Mouse (Mus musculus): ENCODE results near the gene Abo. TPM values are rescaled to one million over a fixed set of nuclear protein-coding genes. Genes with fewer than 3 reads are reported as not detected.
"Not testable (repeated sequence)": the region's sequence is repeated elsewhere in the genome, so short reads cannot be mapped to it uniquely, and the experiment has no call there.

Abo gene
- polyA plus RNA-seq, 1 experiment from 2014 or later = not detected

GRCm38 (mm10) chr2:26885541-26885940, 20.8 kb upstream of the Abo start:
- not testable (repeated sequence) for H3K4me2 ChIP-seq (ENCODE audit: low read length); H3K27me3 ChIP-seq (replicated peaks; ENCODE audit: control insufficient read depth, insufficient read depth, low read length); H3K9ac ChIP-seq (replicated peaks; ENCODE audit: low read depth, low read length); H3K4me3 ChIP-seq (replicated peaks; ENCODE audit: low read length); H3K27ac ChIP-seq (ENCODE audit: low read length); H3K36me3 ChIP-seq (ENCODE audit: control insufficient read depth, insufficient read depth); H3K9me3 ChIP-seq (ENCODE audit: control insufficient read depth, low read length); H3K4me1 ChIP-seq (replicated peaks; ENCODE audit: control insufficient read depth, insufficient read depth, low read length); ATAC-seq
- WGBS = 67% methylated on average over 2 of the region's 2 CpGs

- Histone ChIP-seq H3K4me2 (ENCODE audit: low read length) (no peak overlapping the region), H3K4me1 (replicated peaks; ENCODE audit: control insufficient read depth, insufficient read depth, low read length) (no peaks in the 10 kb centered on the region), H3K9ac (replicated peaks; ENCODE audit: low read depth, low read length) (no peak overlapping the region), H3K36me3 (ENCODE audit: control insufficient read depth, insufficient read depth) (no peaks in the 10 kb centered on the region), H3K9me3 (ENCODE audit: control insufficient read depth, low read length) (no peaks in the 10 kb centered on the region), H3K27me3 (replicated peaks; ENCODE audit: control insufficient read depth, insufficient read depth, low read length) (no peaks in the 10 kb centered on the region), H3K27ac (ENCODE audit: low read length) (no peak overlapping the region), H3K4me3 (replicated peaks; ENCODE audit: low read length) (no peak overlapping the region)
- ATAC-seq = no peak
These were observed 13.8 kb upstream of the Abo start for GRCm38 (mm10) chr2:26878571-26878970.

- H3K9ac ChIP-seq (replicated peaks; ENCODE audit: low read depth, low read length) = no peak overlapping the region
These were observed 5.9 kb upstream of the Abo start for GRCm38 (mm10) chr2:26870666-26871065.

GRCm38 (mm10) chr2:26862856-26863255, 1.9 kb downstream of the Abo start:
- no peak overlapping the region for H3K4me3 ChIP-seq (replicated peaks; ENCODE audit: low read length)
- H3K9ac ChIP-seq (replicated peaks; ENCODE audit: low read depth, low read length) = no peak overlapping the region
- H3K36me3 ChIP-seq (ENCODE audit: control insufficient read depth, insufficient read depth) = no peaks in the 10 kb centered on the region
- no peaks in the 10 kb centered on the region for H3K4me1 ChIP-seq (replicated peaks; ENCODE audit: control insufficient read depth, insufficient read depth, low read length)
- no peaks in the 10 kb centered on the region for H3K9me3 ChIP-seq (ENCODE audit: control insufficient read depth, low read length)
- ATAC-seq = no peak
- H3K4me2 ChIP-seq (ENCODE audit: low read length) = no peak overlapping the region
- H3K27ac ChIP-seq (ENCODE audit: low read length) = no peak overlapping the region
- H3K27me3 ChIP-seq (replicated peaks; ENCODE audit: control insufficient read depth, insufficient read depth, low read length) = no peaks in the 10 kb centered on the region
- WGBS = 80% methylated on average over 3 of the region's 3 CpGs

More at GRCm38 (mm10) chr2:26870666-26871065, 5.9 kb upstream of the Abo start:
- no peak for ATAC-seq
- Histone ChIP-seq H3K36me3 (ENCODE audit: control insufficient read depth, insufficient read depth) (no peaks in the 10 kb centered on the region), H3K4me3 (replicated peaks; ENCODE audit: low read length) (no peak overlapping the region), H3K4me1 (replicated peaks; ENCODE audit: control insufficient read depth, insufficient read depth, low read length) (no peaks in the 10 kb centered on the region), H3K27me3 (replicated peaks; ENCODE audit: control insufficient read depth, insufficient read depth, low read length) (no peaks in the 10 kb centered on the region), H3K4me2 (ENCODE audit: low read length) (no peak overlapping the region), H3K9me3 (ENCODE audit: control insufficient read depth, low read length) (no peaks in the 10 kb centered on the region), H3K27ac (ENCODE audit: low read length) (no peak overlapping the region)
- 71% methylated on average over 6 of the region's 6 CpGs for WGBS

GRCm38 (mm10) chr2:26847706-26848105, 17.1 kb downstream of the Abo start:
- Histone ChIP-seq H3K36me3 (ENCODE audit: control insufficient read depth, insufficient read depth) (no peaks in the 10 kb centered on the region), H3K9ac (replicated peaks; ENCODE audit: low read depth, low read length) (no peak overlapping the region), H3K4me2 (ENCODE audit: low read length) (no peak overlapping the region), H3K27ac (ENCODE audit: low read length) (no peak overlapping the region), H3K4me3 (replicated peaks; ENCODE audit: low read length) (no peak overlapping the region), H3K4me1 (replicated peaks; ENCODE audit: control insufficient read depth, insufficient read depth, low read length) (no peaks in the 10 kb centered on the region), H3K27me3 (replicated peaks; ENCODE audit: control insufficient read depth, insufficient read depth, low read length) (no peaks in the 10 kb centered on the region), H3K9me3 (ENCODE audit: control insufficient read depth, low read length) (0 out of 2 replicates have a peak, but pooled peaks cover 3% of the 10 kb centered on the region)
- ATAC-seq = no peak
- WGBS = 70% methylated on average over 2 of the region's 2 CpGs

GRCm38 (mm10) chr2:26832478-26832877, 32.3 kb downstream of the Abo start:
- H3K27me3 ChIP-seq (replicated peaks; ENCODE audit: control insufficient read depth, insufficient read depth, low read length) = no peaks in the 10 kb centered on the region
- no peaks in the 10 kb centered on the region for H3K4me1 ChIP-seq (replicated peaks; ENCODE audit: control insufficient read depth, insufficient read depth, low read length)
- H3K9me3 ChIP-seq (ENCODE audit: control insufficient read depth, low read length) = no peaks in the 10 kb centered on the region
- no peaks in the 10 kb centered on the region for H3K36me3 ChIP-seq (ENCODE audit: control insufficient read depth, insufficient read depth)
- H3K4me3 ChIP-seq (replicated peaks; ENCODE audit: low read length) = no peak overlapping the region
- no peak overlapping the region for H3K27ac ChIP-seq (ENCODE audit: low read length)
- H3K9ac ChIP-seq (replicated peaks; ENCODE audit: low read depth, low read length) = no peak overlapping the region
- WGBS = 81% methylated on average over 2 of the region's 2 CpGs
- H3K4me2 ChIP-seq (ENCODE audit: low read length) = no peak overlapping the region
- no peak for ATAC-seq

- H3K36me3 ChIP-seq (ENCODE audit: control insufficient read depth, insufficient read depth) = no peaks in the 10 kb centered on the region
- WGBS = 95% methylated on average over 1 of the region's 1 CpGs
- no peak overlapping the region for H3K4me3 ChIP-seq (replicated peaks; ENCODE audit: low read length)
- H3K4me2 ChIP-seq (ENCODE audit: low read length) = no peak overlapping the region
- H3K9ac ChIP-seq (replicated peaks; ENCODE audit: low read depth, low read length) = no peak overlapping the region
- no peaks in the 10 kb centered on the region for H3K9me3 ChIP-seq (ENCODE audit: control insufficient read depth, low read length)
- no peak for ATAC-seq
- no peaks in the 10 kb centered on the region for H3K4me1 ChIP-seq (replicated peaks; ENCODE audit: control insufficient read depth, insufficient read depth, low read length)
- no peaks in the 10 kb centered on the region for H3K27me3 ChIP-seq (replicated peaks; ENCODE audit: control insufficient read depth, insufficient read depth, low read length)
- H3K27ac ChIP-seq (ENCODE audit: low read length) = no peak overlapping the region
These were observed 36.7 kb downstream of the Abo start for GRCm38 (mm10) chr2:26828047-26828446.

- no peak overlapping the region for H3K27ac ChIP-seq (ENCODE audit: low read length)
- H3K27me3 ChIP-seq (replicated peaks; ENCODE audit: control insufficient read depth, insufficient read depth, low read length) = no peaks in the 10 kb centered on the region
- H3K4me3 ChIP-seq (replicated peaks; ENCODE audit: low read length) = no peak overlapping the region
- WGBS = 96% methylated on average over 1 of the region's 1 CpGs
- H3K9ac ChIP-seq (replicated peaks; ENCODE audit: low read depth, low read length) = no peak overlapping the region
- no peaks in the 10 kb centered on the region for H3K4me1 ChIP-seq (replicated peaks; ENCODE audit: control insufficient read depth, insufficient read depth, low read length)
- H3K9me3 ChIP-seq (ENCODE audit: control insufficient read depth, low read length) = no peaks in the 10 kb centered on the region
- no peak for ATAC-seq
- no peaks in the 10 kb centered on the region for H3K36me3 ChIP-seq (ENCODE audit: control insufficient read depth, insufficient read depth)
- no peak overlapping the region for H3K4me2 ChIP-seq (ENCODE audit: low read length)
These were observed 37.4 kb downstream of the Abo start for GRCm38 (mm10) chr2:26827261-26827975.

Measured in forebrain, embryonic 16.5 days (tissue).